ENCODE assay signal across 8 mouse cellular contexts in the genomic region with DNA sequence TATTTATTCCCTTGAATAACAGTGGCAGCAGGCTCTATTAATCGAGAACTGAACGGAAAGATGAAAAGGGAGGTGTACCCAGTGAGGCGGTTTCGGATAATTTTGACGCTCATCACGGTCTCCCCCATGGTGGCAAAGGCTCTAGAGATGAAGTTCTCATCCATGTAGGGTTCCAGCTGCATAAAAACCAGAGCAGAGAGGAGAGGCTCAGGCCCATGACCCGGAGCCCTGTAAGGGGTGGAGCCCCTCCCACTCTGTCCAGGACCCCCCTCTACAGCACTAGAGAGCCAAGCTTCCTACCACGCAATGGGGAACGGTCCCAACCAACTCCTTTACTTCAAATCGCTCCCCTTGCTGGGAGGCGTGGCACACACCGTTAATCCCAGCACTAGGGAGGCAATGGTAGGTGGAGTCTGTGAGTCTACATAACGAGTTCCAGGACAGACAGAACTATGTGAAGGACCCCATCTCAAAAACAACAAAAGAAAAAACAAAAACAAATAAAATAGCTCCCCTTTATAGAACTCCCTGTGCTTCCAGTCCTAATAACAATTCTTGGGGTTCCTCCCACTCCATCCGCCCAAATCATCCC. TPM values are rescaled to one million over a fixed set of nuclear protein-coding genes. Genes with fewer than 3 reads are reported as not detected.
DNase-seq lines count a peak whose midpoint lies in the region; ATAC-seq and TF ChIP-seq lines count a peak whose summit lies in the region.

No protein-coding gene starts in this region.

- H3K36me3 ChIP-seq in kidney, postnatal 0 days (ENCODE audit: insufficient read depth, low read length): peaks cover 27% of the 10 kb centered on the region
- peaks cover 25% of the 10 kb centered on the region for H3K36me3 ChIP-seq in hindbrain, embryonic 15.5 days
- H3K36me3 ChIP-seq in midbrain, embryonic 16.5 days (ENCODE audit: control insufficient read depth, insufficient read depth, low read length): peaks cover 12% of the 10 kb centered on the region
- peaks cover 12% of the 10 kb centered on the region; the same call in 1 of the 2 replicates for H3K36me3 ChIP-seq in thymus, adult 2 months (ENCODE audit: control insufficient read depth, insufficient read depth, low read length)

- no peak for DNase-seq in kidney, postnatal 0 days (ENCODE audit: low spot score)
- DNase-seq in kidney, postnatal 10 days: no peak
- no peak for DNase-seq in gastrocnemius, postnatal 10 days
- no peak for DNase-seq in thymus, adult 2 months
- DNase-seq in thymus, adult 18-20 months: no peak

- no peaks in the 10 kb centered on the region for H3K9me3 ChIP-seq in kidney, postnatal 0 days (replicated peaks; ENCODE audit: low read length)
- H3K9me3 ChIP-seq in hindbrain, embryonic 15.5 days: no peaks in the 10 kb centered on the region
- H3K9me3 ChIP-seq in midbrain, embryonic 16.5 days (replicated peaks; ENCODE audit: control insufficient read depth, low read length, poor library complexity, severe bottlenecking): no peaks in the 10 kb centered on the region

- no peak for TF ChIP-seq POLR2A in bone marrow macrophage, adult 2 months (IDR thresholded peaks at IDR 0.05; ENCODE audit: borderline replicate concordance, low read depth, low read length)
- no peak for TF ChIP-seq POLR2A in thymus, adult 2 months (IDR thresholded peaks at IDR 0.05; ENCODE audit: control insufficient read depth, extremely low read depth, insufficient read depth, low read length, poor library complexity)

- TF ChIP-seq CTCF in kidney, postnatal 0 days (IDR thresholded peaks at IDR 0.05; ENCODE audit: low read depth): no peak
- TF ChIP-seq CTCF in bone marrow macrophage, adult 2 months (IDR thresholded peaks at IDR 0.05; ENCODE audit: low read depth, low read length): no peak
- no peak for TF ChIP-seq CTCF in thymus, adult 2 months (IDR thresholded peaks at IDR 0.05; ENCODE audit: borderline replicate concordance, control insufficient read depth, extremely low read depth, insufficient read depth, low read length, poor library complexity)

- ATAC-seq in kidney, postnatal 0 days (replicated peaks; ENCODE audit: low FRiP score, low read depth): no peak
- ATAC-seq in hindbrain, embryonic 15.5 days (ENCODE audit: low FRiP score, low read depth): no peak
- ATAC-seq in midbrain, embryonic 16.5 days: no peak

- H3K4me2 ChIP-seq in kidney, postnatal 0 days (ENCODE audit: low read length): peak overlapping the region; percentile 72
- H3K4me2 ChIP-seq in hindbrain, embryonic 15.5 days: peak overlapping the region; percentile 82
- H3K4me2 ChIP-seq in midbrain, embryonic 16.5 days (ENCODE audit: low read length): peak overlapping the region; percentile 68

- H3K4me1 ChIP-seq in kidney, postnatal 0 days (replicated peaks; ENCODE audit: insufficient read depth, low read length): peaks cover 8% of the 10 kb centered on the region
- peaks cover 12% of the 10 kb centered on the region for H3K4me1 ChIP-seq in bone marrow macrophage, adult 2 months (ENCODE audit: control insufficient read depth, insufficient read depth, low read length)
- peaks cover 19% of the 10 kb centered on the region for H3K4me1 ChIP-seq in hindbrain, embryonic 15.5 days (replicated peaks)
- H3K4me1 ChIP-seq in midbrain, embryonic 16.5 days (ENCODE audit: control insufficient read depth, insufficient read depth, low read length): peaks cover 16% of the 10 kb centered on the region
- H3K4me1 ChIP-seq in thymus, adult 2 months (replicated peaks; ENCODE audit: control insufficient read depth, insufficient read depth, low read length): peaks cover 6% of the 10 kb centered on the region

- H3K27me3 ChIP-seq in kidney, postnatal 0 days (ENCODE audit: insufficient read depth, low read length): no peaks in the 10 kb centered on the region
- no peaks in the 10 kb centered on the region for H3K27me3 ChIP-seq in hindbrain, embryonic 15.5 days
- H3K27me3 ChIP-seq in midbrain, embryonic 16.5 days (ENCODE audit: control insufficient read depth, insufficient read depth, low read depth, low read length): no peaks in the 10 kb centered on the region
- H3K27me3 ChIP-seq in thymus, adult 2 months (ENCODE audit: control insufficient read depth, insufficient read depth, low read length): no peaks in the 10 kb centered on the region

- H3K9ac ChIP-seq in kidney, postnatal 0 days (ENCODE audit: low read depth, low read length): peak overlapping the region; percentile 80
- peak overlapping the region; percentile 93 for H3K9ac ChIP-seq in hindbrain, embryonic 15.5 days
- peak overlapping the region; percentile 93 for H3K9ac ChIP-seq in midbrain, embryonic 16.5 days (ENCODE audit: low read depth, low read length)

- peak overlapping the region; percentile 91; the same call in 1 of the 2 replicates for H3K27ac ChIP-seq in kidney, postnatal 0 days
- H3K27ac ChIP-seq in bone marrow macrophage, adult 2 months (ENCODE audit: insufficient read depth, low read depth, low read length): peak overlapping the region; percentile 79; the same call in 1 of the 2 replicates
- peak overlapping the region; percentile 80 for H3K27ac ChIP-seq in hindbrain, embryonic 15.5 days (replicated peaks)
- H3K27ac ChIP-seq in midbrain, embryonic 16.5 days (ENCODE audit: low read length): peak overlapping the region; percentile 73
- no peak overlapping the region for H3K27ac ChIP-seq in thymus, adult 2 months (ENCODE audit: control insufficient read depth, insufficient read depth, low read length)

- 52% methylated on average over 14 of the region's 14 CpGs for WGBS in kidney, postnatal 0 days
- WGBS in hindbrain, embryonic 15.5 days: 49% methylated on average over 14 of the region's 14 CpGs
- 42% methylated on average over 14 of the region's 14 CpGs for WGBS in midbrain, embryonic 16.5 days
- WGBS in thymus, adult 2 months: 80% methylated on average over 14 of the region's 14 CpGs

- peak overlapping the region; percentile 63 for H3K4me3 ChIP-seq in kidney, postnatal 0 days (replicated peaks; ENCODE audit: low read depth, low read length)
- H3K4me3 ChIP-seq in bone marrow macrophage, adult 2 months (ENCODE audit: insufficient read depth, low read length): peak overlapping the region; percentile 88
- H3K4me3 ChIP-seq in hindbrain, embryonic 15.5 days: peak overlapping the region; percentile 78
- H3K4me3 ChIP-seq in midbrain, embryonic 16.5 days (ENCODE audit: low read depth, low read length): peak overlapping the region; percentile 72
- H3K4me3 ChIP-seq in thymus, adult 2 months (ENCODE audit: control insufficient read depth, insufficient read depth, low read length): no peak overlapping the region

RNA-seq across cellular contexts. Expression of a gene that starts 0.9 kb away (rescaled TPM):
- polyA plus RNA-seq in kidney, postnatal 0 days (2015; fragmentation: Nextera tagmentation; extraction: Ambion mirVana): 70.3 and 72.8 TPM in 2 replicates
- 21.2 and 26.1 TPM in 2 replicates for polyA plus RNA-seq in bone marrow macrophage, adult 2 months (2012; ENCODE audit: insufficient read depth, insufficient read length, missing spikeins)
- polyA plus RNA-seq in hindbrain, embryonic 15.5 days (2015; fragmentation: Nextera tagmentation; extraction: Ambion mirVana): 71.9 and 80.2 TPM in 2 replicates
- polyA plus RNA-seq in midbrain, embryonic 16.5 days (2015; fragmentation: Nextera tagmentation; extraction: Ambion mirVana): 76.3 and 76.6 TPM in 2 replicates
- total RNA-seq in gastrocnemius, postnatal 10 days (2021): 10 to 100 TPM; 16.1 to 21.2 TPM
- polyA plus RNA-seq in thymus, adult 2 months (2012; rRNA removed): 18.9 and 23.1 TPM in 2 replicates

RNA-seq across cellular contexts. Expression of a gene that starts 24.9 kb away (rescaled TPM):
- polyA plus RNA-seq in kidney, postnatal 0 days (2015; fragmentation: Nextera tagmentation; extraction: Ambion mirVana): 40.0 and 45.9 TPM in 2 replicates
- polyA plus RNA-seq in bone marrow macrophage, adult 2 months (2012; ENCODE audit: insufficient read depth, insufficient read length, missing spikeins): 19.5 and 19.8 TPM in 2 replicates
- 35.4 and 40.3 TPM in 2 replicates for polyA plus RNA-seq in hindbrain, embryonic 15.5 days (2015; fragmentation: Nextera tagmentation; extraction: Ambion mirVana)
- polyA plus RNA-seq in midbrain, embryonic 16.5 days (2015; fragmentation: Nextera tagmentation; extraction: Ambion mirVana): 29.8 and 30.8 TPM in 2 replicates
- total RNA-seq in gastrocnemius, postnatal 10 days (2021): 10 to 100 TPM; 13.4 to 18.6 TPM
- polyA plus RNA-seq in thymus, adult 2 months (2012; rRNA removed): 31.9 and 40.8 TPM in 2 replicates

RNA-seq across cellular contexts. Expression of a gene that starts 25.3 kb away (rescaled TPM):
- 2.4 and 3.0 TPM in 2 replicates for polyA plus RNA-seq in kidney, postnatal 0 days (2015; fragmentation: Nextera tagmentation; extraction: Ambion mirVana)
- 1.5 TPM in 1 of 2 replicates, not detected in the other for polyA plus RNA-seq in bone marrow macrophage, adult 2 months (2012; ENCODE audit: insufficient read depth, insufficient read length, missing spikeins)
- polyA plus RNA-seq in hindbrain, embryonic 15.5 days (2015; fragmentation: Nextera tagmentation; extraction: Ambion mirVana): 3.1 and 3.4 TPM in 2 replicates
- 2.1 and 2.9 TPM in 2 replicates for polyA plus RNA-seq in midbrain, embryonic 16.5 days (2015; fragmentation: Nextera tagmentation; extraction: Ambion mirVana)
- under 1 TPM; 0.72 to 0.87 TPM for total RNA-seq in gastrocnemius, postnatal 10 days (2021)
- polyA plus RNA-seq in thymus, adult 2 months (2012; rRNA removed): 6.2 and 6.8 TPM in 2 replicates

RNA-seq across cellular contexts. Expression of a gene that starts 54.3 kb away (rescaled TPM):
- 38.1 and 39.0 TPM in 2 replicates for polyA plus RNA-seq in kidney, postnatal 0 days (2015; fragmentation: Nextera tagmentation; extraction: Ambion mirVana)
- 33.6 and 38.5 TPM in 2 replicates for polyA plus RNA-seq in bone marrow macrophage, adult 2 months (2012; ENCODE audit: insufficient read depth, insufficient read length, missing spikeins)
- 41.8 and 42.3 TPM in 2 replicates for polyA plus RNA-seq in hindbrain, embryonic 15.5 days (2015; fragmentation: Nextera tagmentation; extraction: Ambion mirVana)
- polyA plus RNA-seq in midbrain, embryonic 16.5 days (2015; fragmentation: Nextera tagmentation; extraction: Ambion mirVana): 42.8 and 45.2 TPM in 2 replicates
- 10 to 100 TPM; 22.9 to 25.7 TPM for total RNA-seq in gastrocnemius, postnatal 10 days (2021)
- polyA plus RNA-seq in thymus, adult 2 months (2012; rRNA removed): 13.7 and 17.2 TPM in 2 replicates
